Mouse (Mus musculus): ENCODE measurements around the gene Smim1. TPM values are rescaled to one million over a fixed set of nuclear protein-coding genes. Genes with fewer than 3 reads are reported as not detected.

Gene Smim1
- polyA plus RNA-seq (2012; ENCODE audit: low replicate concordance), result 59.9 and 112 TPM in 2 replicates

DNA sequence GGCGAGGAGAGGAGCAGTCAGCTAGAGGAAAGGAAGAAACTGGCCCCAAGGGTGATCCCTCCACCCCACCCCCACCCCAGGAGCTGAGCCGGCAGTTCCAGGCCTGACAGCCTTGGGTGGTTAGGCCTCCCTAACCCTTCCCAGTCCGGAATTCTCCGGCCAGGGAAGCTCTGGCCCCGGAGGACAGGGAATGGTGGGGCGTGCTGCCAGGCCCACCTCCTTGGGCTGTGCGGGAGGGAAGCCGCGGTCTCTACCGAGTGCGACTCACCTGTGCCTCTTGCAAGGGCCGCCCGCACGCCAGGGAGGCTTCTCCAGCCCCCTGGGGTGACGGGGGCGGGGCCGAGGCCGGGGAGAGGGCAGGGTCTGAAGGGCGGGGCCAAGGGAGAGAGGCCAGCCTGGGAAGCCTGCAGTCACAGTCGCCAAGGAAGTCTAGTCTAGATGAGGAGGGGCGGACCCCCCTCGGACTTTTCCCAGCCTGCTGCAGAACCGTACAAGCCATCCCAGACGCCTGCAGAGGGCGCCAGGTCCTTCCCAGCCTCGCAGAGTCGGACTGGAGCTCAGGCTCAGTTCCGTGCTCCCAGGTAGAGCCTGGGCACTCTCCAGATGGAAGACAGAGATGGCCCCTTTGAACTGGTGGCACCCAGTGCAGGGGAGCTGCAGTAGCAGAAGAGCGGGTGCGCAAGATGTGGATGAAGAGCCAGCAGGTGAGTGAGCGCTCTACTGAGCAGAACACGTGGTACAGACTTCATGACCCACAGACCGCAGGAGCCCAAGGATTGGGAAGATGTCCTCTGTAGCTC, at the start of gene Smim1:
Gene Smim1 (minus strand): TSS at position 590 of the 800 bp plus-strand sequence.

DNA sequence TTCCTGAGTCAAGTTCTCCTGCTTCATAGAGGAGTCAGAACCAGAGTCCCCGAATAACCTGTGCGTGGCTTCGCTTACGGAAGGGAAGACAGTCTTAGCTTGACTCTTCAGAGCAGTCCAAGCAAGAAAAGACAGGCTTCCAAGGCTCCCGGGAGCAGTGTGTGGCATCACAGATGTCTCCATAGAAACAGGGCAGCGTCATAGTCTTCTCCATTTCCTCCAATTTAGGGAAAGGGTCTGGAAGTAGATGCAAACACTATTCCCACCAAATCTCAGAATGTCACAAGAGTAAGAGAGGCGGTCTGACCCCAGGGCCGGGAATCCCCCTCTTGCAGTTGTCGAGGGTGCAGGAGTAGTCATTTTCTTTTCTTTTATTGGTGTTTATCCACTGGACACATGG, 16.5 kb upstream of the Smim1 start, which contains the start of gene Ccdc27:
Gene Ccdc27 (minus strand): TSS at position 101 of the 400 bp plus-strand sequence.

GRCm38 (mm10) chr4:154011646-154012089, 14.4 kb downstream of the Smim1 start, which contains the start of gene Lrrc47:
TSS of gene Lrrc47 (plus strand) at chr4:154011731.

GRCm38 (mm10) chr4:153974431-153975291, 51.4 kb downstream of the Smim1 start, which contains the start of the genes Dffb and Cep104:
TSS of gene Dffb (minus strand) at chr4:153975126.
TSS of gene Cep104 (plus strand) at chr4:153975194.

Other genes starting within 250 kb of the Smim1 start
- 91.2 and 174 TPM in 2 replicates for gene A430005L14Rik, start 69.0 kb downstream of the Smim1 start, polyA plus RNA-seq (2012; ENCODE audit: low replicate concordance)
- gene Dffb, start 51.1 kb downstream of the Smim1 start, polyA plus RNA-seq (2012; ENCODE audit: low replicate concordance), result 8.2 and 28.9 TPM in 2 replicates
- 5.2 and 17.3 TPM in 2 replicates for gene Cep104, start 51.0 kb downstream of the Smim1 start, polyA plus RNA-seq (2012; ENCODE audit: low replicate concordance)
- gene Lrrc47, start 14.5 kb downstream of the Smim1 start, polyA plus RNA-seq (2012; ENCODE audit: low replicate concordance), result 170 and 185 TPM in 2 replicates
- not detected in 2 replicates for gene Ccdc27, start 16.4 kb upstream of the Smim1 start, polyA plus RNA-seq (2012; ENCODE audit: low replicate concordance)
- gene Trp73, start 114.0 kb upstream of the Smim1 start, polyA plus RNA-seq (2012; ENCODE audit: low replicate concordance), result 0.76 and 1.8 TPM in 2 replicates
- 6.7 and 17.6 TPM in 2 replicates for gene Wrap73, start 116.1 kb upstream of the Smim1 start, polyA plus RNA-seq (2012; ENCODE audit: low replicate concordance)
- gene Tprgl, start 134.4 kb upstream of the Smim1 start, polyA plus RNA-seq (2012; ENCODE audit: low replicate concordance), result 93.1 and 117 TPM in 2 replicates
- gene Megf6, start 144.5 kb upstream of the Smim1 start, polyA plus RNA-seq (2012; ENCODE audit: low replicate concordance), result 0.17 and 0.59 TPM in 2 replicates

Measured in leukemia stem cell, adult 10-12 weeks (primary cell).